Mouse (Mus musculus) spleen, adult 2 months (tissue): ENCODE results near the gene Rbck1.

Source experiments
- CTCF ChIP-seq: fragments of 200-500 bp; IDR thresholded peaks from 2 replicates; pipeline ENCODE4 v1.5.1; 2011; ENCODE audit warnings: mild to moderate bottlenecking, inconsistent platforms; ENCODE audit not compliant: insufficient read depth, insufficient read length, insufficient replicate concordance; ENCODE audit errors: extremely low read depth
- POLR2A ChIP-seq: fragments of 200-500 bp; IDR thresholded peaks from 2 replicates; pipeline ENCODE4 v1.6.1; 2011; ENCODE audit warnings: low read depth, low read length, inconsistent platforms

GRCm38 (mm10) chr2:152305480-152305879 lies 27.0 kb downstream of the Rbck1 start:
- TF ChIP-seq CTCF (no peak), POLR2A (no peak)
